Mouse (Mus musculus): ENCODE results near the gene Olfr449. TPM values are rescaled to one million over a fixed set of nuclear protein-coding genes. Genes with fewer than 3 reads are reported as not detected.

The Olfr449 gene
- not detected in 2 replicates for polyA plus RNA-seq (2012; rRNA removed)

DNA sequence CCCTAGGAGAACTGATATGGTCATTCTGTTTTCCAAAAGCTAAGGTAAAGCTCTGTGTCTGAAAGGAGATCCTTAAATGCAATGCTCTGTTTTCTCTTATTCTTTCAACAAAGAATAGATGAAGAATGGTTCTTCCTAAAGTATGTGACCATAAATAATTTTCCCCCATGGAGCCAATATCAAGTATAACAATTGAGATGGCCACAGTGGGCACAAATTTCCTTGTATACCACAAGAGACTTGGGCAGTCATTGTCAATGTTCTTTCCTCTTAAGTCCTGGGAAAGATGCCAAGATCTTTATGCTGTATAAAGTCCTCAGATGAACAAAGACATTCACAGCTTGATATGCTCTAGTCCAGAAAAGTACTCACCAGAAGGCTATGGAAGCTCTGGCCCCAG, at the start of gene Olfr449:
Olfr449 (plus strand) TSS at position 301 of the 400 bp plus-strand sequence.

DNA sequence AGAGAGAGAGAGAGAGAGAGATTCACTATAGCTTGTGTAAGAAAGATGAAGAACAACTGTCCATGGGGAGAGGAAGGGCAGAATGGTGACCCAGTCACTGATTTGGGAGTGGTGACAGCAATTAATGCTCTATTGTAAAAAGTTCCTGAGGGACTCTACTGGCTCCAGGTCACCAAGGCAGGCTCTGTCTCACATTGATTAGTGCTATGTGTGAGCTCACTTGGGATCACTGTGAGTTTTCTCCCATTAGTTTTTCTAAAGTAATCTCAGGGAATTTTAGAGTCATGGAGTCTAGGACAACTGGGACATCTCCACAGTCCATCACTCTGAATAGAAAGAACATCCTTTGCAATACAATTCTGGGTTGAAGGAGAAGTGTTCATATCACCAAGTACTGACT, 49.4 kb upstream of the Olfr449 start, which contains the start of gene Olfr452:
Olfr452 (plus strand) TSS at position 301 of the 400 bp plus-strand sequence.

DNA sequence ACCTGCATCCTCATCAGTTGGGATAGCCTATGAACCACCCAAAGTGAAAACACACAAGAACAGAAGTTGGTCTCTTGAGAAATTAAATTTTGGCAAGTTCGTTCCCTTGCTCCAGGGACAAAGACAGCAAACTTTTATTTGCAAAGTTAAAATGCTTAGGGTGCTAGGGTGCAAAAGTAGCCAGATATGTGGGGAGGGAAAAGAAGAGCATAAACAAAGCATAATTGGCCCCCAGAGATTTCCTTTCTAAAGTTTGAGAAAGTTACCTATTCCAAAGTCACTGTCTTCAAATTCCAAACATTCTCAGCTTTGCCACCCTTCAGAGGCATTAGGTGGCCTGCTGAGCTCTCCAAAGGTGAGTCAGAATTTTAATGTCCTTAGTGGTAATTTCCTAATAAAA, 22.5 kb upstream of the Olfr449 start, which contains the start of gene Olfr450:
Olfr450 (plus strand) TSS at position 301 of the 400 bp plus-strand sequence.

Other genes with a start within 250 kb of the Olfr449 start
- gene Tcaf3, start 236.7 kb upstream of the Olfr449 start, polyA plus RNA-seq (2012; rRNA removed): not detected in 2 replicates
- 3.1 and 3.4 TPM in 2 replicates for gene Tcaf2, start 189.1 kb upstream of the Olfr449 start, polyA plus RNA-seq (2012; rRNA removed)
- 84.3 and 86.2 TPM in 2 replicates for gene Tcaf1, start 124.3 kb upstream of the Olfr449 start, polyA plus RNA-seq (2012; rRNA removed)
- not detected in 2 replicates for gene Olfr453, start 95.0 kb upstream of the Olfr449 start, polyA plus RNA-seq (2012; rRNA removed)
- not detected in 2 replicates for gene Olfr38, start 78.0 kb upstream of the Olfr449 start, polyA plus RNA-seq (2012; rRNA removed)
- not detected in 2 replicates for gene Olfr452, start 49.3 kb upstream of the Olfr449 start, polyA plus RNA-seq (2012; rRNA removed)
- not detected in 2 replicates for gene Olfr450, start 22.4 kb upstream of the Olfr449 start, polyA plus RNA-seq (2012; rRNA removed)
- not detected in 2 replicates for gene Olfr448, start 56.1 kb downstream of the Olfr449 start, polyA plus RNA-seq (2012; rRNA removed)
- gene Olfr447, start 74.5 kb downstream of the Olfr449 start, polyA plus RNA-seq (2012; rRNA removed): not detected in 2 replicates
- gene Olfr446, start 87.0 kb downstream of the Olfr449 start, polyA plus RNA-seq (2012; rRNA removed): not detected in 2 replicates
- not detected in 2 replicates for gene Olfr444, start 114.7 kb downstream of the Olfr449 start, polyA plus RNA-seq (2012; rRNA removed)

Measured in ovary, adult 2 months (tissue).